Mouse (Mus musculus) MN1 (cell line): Measurements from ENCODE around the gene Hip1r.
A peak's percentile ranks its signal among the peaks of the same experiment; 100 is the strongest.

Experiments used
- DNase-seq: peaks from one replicate; pipeline ENCODE4 v3.0.0-alpha.2; 2016; ENCODE audit warnings: low spot score

Gene Hip1r

DNA sequence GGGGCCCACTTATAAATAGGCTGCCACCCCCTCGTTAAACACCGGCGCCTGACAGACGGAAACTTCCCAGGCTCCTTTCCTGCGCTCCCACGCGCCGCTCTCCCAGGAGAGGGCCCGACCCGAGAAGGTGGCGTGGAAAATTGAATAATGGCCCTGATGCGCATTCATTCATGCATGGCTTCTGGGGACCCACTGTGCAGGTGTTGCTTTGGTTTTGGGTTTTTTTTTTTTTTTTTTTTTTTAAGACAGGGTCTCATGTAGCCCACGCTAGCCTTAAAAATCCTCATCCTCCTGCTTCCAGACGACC is 704 bp downstream of the Hip1r start:
- no peak for DNase-seq

DNA sequence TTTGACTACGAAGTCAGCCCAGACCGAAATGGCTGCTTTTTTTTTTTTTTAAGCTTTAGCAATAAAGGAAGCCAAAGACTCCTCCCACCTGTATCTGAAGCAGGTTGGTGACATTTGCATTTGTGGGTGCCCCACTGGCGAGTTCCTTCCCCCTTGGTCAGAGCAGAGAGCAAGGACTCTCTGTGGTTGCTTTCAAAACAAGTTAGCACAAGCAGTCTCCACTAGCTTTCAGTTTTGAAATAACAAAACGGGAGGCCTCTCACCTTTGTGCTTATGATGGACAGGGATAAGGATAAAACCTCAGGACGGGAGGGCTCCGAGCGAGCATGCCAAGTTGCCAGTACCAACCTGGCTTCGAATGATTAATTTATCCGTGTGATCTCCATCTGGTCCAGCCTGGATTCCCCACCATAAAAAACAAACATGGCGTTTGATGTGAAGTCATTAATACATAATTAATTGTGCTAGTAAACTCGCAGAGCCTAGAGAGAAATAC is 1.2 kb downstream of the Hip1r start:
- peak; percentile 39 for DNase-seq

- peak; percentile 72 for DNase-seq
These were observed 2.3 kb downstream of the Hip1r start for GRCm38 (mm10) chr5:123975668-123976180.

DNA sequence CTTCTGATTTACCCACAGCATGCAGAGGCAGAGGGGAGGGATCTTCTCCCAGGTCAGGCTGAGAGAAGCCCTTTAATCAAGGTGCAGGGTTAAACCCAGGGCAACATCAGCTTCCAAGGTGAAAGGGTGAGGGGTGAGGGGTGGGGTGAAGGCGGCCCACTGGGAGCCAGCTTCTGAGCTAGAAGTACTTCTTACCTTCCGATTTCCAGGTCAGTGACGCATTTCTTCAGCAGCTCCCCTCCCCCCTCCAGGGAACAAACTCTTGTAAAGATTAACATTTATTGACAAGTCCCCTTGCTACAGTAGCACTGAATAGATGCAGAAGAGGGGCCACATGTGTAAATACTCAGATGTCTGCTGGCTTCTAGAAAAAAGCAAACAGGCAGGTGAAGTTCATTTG is 3.8 kb downstream of the Hip1r start:
- DNase-seq = no peak

GRCm38 (mm10) chr5:123978131-123978530 is 4.7 kb downstream of the Hip1r start:
- no peak for DNase-seq

GRCm38 (mm10) chr5:123979221-123979979 is 6.0 kb downstream of the Hip1r start:
- DNase-seq = no peak

DNA sequence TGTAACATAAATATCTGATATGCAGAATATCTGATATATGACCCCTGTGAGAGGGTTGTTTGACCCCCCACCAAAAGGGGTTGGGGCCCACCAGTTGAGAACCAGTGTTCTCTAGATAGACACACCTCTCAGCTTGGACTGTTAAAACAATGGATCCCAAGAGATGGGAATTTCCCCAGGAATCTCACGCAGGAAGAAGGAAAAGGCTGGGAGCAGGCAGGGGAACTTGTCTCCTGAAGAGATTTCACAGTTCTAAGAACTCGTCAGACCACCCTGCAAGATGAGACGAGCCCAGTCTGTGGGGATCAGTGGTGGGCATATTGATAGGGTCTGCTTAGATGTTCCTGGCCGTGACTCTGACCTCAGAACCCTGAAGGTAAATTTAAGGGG is 6.5 kb downstream of the Hip1r start:
- no peak for DNase-seq

- no peak for DNase-seq
These were observed 7.3 kb downstream of the Hip1r start for GRCm38 (mm10) chr5:123980521-123981249.

DNA sequence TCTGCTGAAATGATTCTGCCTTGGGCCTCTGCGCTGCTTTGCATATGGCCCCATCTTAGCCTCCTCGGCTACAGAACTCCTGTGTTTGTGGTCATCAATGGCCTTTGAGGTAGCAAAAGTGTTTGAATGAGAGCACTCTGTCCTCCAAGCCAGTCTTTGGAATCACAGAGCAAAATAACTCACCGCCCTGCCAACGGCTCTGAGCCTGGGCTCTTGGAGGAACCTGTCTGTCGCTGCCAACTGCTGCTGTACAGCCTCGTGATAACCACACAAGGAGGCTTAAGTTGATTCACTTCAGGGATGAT is 7.8 kb downstream of the Hip1r start:
- DNase-seq = no peak

- no peak for DNase-seq
These were observed 9.4 kb downstream of the Hip1r start for GRCm38 (mm10) chr5:123982838-123983237.

DNA sequence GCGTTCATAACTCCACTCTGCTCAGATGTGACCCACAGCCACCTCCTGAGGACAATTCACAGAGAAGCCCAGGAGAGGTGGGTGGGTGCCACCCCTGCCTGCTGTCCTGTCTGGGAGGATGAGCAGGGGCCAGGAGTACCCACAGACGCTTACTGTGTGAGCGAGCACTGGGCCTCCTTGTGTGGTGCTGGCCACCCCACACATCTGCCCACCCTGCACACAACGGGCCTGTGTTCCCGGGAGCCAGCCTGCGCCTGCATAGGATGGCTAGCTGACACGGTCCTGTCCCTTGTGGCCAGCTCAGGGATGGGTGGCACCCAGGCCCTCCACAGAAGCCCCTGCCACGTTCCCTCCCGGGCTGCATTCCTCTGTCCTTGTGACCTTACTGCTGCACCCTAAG is 12.0 kb downstream of the Hip1r start:
- DNase-seq = no peak

DNA sequence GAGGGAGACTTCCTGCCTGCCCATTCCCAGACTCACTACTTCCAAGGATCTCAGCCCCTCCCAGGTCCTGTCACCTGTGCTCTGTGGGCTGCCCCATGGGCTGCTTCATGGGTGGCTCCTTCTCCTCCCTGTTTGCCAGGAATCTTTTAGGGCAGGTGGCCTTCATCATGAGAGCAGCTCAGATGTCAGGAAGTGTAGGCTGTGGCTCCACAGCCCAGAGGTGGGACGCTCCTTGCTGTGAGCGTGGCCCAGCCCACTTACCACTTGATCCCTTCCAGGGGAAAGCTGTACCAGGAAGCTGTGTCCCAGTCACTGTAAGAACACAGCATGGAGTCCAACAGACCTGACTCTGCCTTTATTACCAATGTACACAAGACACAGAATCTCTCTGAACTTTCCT is 13.5 kb downstream of the Hip1r start:
- DNase-seq = no peak

GRCm38 (mm10) chr5:123987511-123987910 is 14.1 kb downstream of the Hip1r start:
- no peak for DNase-seq

DNA sequence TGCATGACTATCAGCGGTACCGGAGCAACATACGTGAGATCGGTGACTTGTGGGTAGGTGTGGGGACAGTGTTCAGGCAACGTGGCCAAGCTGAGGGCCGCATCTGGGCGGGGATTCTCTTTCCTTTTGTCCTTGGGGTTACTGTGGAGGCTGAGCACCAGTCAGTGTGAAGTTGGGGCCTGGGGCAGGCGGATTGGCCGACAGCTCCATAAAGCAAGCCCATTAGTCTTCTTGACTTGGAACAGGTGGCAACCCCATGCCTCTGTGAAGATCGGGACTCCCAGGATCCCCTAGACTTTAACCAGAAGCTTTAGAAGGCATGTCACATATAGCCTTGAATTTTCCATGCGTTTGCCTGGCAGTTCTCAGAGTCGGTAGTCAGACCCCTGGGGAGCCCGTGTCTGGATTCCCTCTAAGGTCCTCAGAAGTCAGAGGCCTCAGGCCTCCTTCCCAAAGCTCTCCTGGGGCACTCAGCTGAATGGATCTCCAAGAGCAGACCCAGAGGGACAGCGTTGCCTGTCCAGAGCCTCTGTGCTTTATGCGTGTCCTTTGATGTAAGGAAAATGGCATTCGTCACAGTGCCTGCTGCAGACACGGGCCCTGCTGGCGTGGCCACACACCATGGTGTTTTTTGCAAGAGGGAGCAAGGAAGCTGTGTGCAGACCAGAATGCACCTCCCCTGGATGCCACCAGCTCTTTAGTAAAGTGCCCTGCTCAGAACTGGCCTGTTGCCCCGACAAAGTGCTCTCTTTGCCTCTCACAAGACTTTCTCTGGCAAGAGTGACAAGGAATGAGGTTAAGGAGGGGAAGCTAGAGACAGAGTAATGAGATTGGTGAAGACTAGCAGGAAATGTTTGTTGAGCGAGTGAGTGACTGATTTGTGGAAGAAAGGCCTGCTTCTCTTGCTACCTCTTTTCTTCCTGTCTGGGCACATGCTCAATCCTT is 16.8 kb downstream of the Hip1r start:
- peak; percentile 80 for DNase-seq

GRCm38 (mm10) chr5:123991321-123991720 is 17.9 kb downstream of the Hip1r start:
- DNase-seq = no peak

DNA sequence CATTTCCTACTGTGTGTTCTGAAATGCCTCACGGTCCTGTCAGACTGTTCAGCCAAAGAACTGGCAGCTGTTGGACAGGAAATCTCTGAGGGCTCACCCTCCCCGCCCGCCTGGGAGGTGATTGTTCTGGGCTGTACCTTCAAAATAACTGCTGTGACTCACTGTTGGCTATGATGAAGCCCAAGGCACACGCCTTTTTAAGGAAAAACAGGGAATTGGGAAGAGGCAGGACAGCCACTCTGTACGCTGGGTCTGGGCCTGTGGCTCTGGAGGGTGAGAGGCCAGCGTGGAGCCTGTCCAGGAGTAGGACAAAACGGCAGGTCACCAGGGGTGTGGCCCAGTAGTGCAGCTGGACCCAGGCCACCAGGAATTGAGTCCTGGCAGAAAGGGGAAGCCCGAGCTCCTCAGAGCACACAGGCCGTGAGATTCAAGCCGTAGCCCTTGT is 18.8 kb downstream of the Hip1r start:
- peak; percentile 73 for DNase-seq

DNA sequence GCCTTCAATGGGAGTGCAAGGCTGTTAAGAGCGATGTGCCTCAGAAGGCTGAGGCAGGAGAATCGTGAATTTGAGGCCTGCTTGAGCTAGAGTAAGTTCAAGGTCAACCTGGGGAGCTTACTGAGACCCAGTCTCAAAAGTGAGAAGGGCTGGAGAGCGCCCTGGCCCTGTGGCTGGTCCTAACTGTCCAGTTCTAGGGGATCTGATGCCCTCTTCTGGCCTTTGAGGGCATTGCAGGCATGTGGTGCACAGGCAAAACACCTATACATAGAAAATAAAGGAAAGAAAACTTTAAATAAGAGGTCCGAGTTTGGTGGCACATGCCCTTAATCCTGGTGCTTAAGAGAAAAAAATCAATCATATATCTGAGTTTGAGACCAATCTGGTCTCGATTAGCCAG is 19.4 kb downstream of the Hip1r start:
- peak; percentile 93 for DNase-seq

GRCm38 (mm10) chr5:123993263-123994036 is 20.0 kb downstream of the Hip1r start:
- peak; percentile 94 for DNase-seq

- DNase-seq = no peak
These were observed 21.0 kb downstream of the Hip1r start for GRCm38 (mm10) chr5:123994468-123994867.

GRCm38 (mm10) chr5:123995388-123995787 is 22.0 kb downstream of the Hip1r start:
- DNase-seq = no peak

DNA sequence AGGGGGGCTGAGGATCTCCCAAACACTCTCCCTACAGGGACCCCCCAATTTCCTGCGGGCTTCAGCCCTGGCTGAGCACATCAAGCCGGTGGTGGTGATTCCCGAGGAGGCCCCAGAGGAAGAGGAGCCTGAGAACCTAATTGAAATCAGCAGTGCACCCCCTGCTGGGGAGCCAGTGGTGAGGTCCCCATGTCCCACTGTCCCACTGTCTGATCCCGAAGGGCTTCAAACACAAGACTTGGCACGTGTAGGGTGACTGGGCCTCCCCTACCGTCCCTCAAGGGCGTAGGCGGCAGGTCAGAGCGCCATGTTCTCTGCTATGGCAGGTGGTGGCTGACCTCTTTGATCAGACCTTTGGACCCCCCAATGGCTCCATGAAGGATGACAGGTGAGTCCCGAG is 22.8 kb downstream of the Hip1r start:
- DNase-seq = peak; percentile 55

DNA sequence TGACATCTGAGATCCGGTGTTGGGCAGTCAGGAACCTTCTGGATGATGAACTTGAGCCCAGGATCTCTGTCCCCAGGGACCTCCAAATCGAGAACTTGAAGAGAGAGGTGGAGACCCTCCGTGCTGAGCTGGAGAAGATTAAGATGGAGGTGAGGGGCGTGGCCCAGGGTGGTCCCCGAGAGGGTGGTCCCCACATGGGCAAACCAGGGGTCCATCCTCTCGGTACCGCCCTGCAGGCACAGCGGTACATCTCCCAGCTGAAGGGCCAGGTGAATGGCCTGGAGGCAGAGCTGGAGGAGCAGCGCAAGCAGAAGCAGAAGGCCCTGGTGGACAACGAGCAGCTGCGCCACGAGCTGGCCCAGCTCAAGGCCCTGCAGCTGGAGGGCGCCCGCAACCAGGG is 23.3 kb downstream of the Hip1r start:
- DNase-seq = no peak
